9 mouse cellular contexts compared by ENCODE assay signal in genomic region chr7:74025007-74025406, GRCm38 (mm10). TPM values are rescaled to one million over a fixed set of nuclear protein-coding genes. Genes with fewer than 3 reads are reported as not detected.
DNase-seq lines count a peak whose midpoint lies in the region; ATAC-seq and TF ChIP-seq lines count a peak whose summit lies in the region.
"Had no signal": no experiment of that assay in that cellular context is flagged by ENCODE, and none has a peak within 500 bp of the region (broad histone marks: within the 10 kb centered on the region; RNA-seq: fewer than 3 reads in every experiment).

No protein-coding gene starts in this region.

- H3K4me1 ChIP-seq in intestine, postnatal 0 days (replicated peaks; ENCODE audit: control insufficient read depth, insufficient read depth, low read length) = no peaks in the 10 kb centered on the region
- no peaks in the 10 kb centered on the region for H3K4me1 ChIP-seq in intestine, embryonic 15.5 days (replicated peaks)
- H3K4me1 ChIP-seq in embryonic facial prominence, embryonic 11.5 days (ENCODE audit: control insufficient read depth, insufficient read depth, low read length) = no peaks in the 10 kb centered on the region
- no peaks in the 10 kb centered on the region for H3K4me1 ChIP-seq in hindbrain, postnatal 0 days (ENCODE audit: insufficient read depth, low read length)
- no peaks in the 10 kb centered on the region for H3K4me1 ChIP-seq in limb, embryonic 14.5 days (ENCODE audit: control insufficient read depth, insufficient read depth, low read length)
- H3K4me1 ChIP-seq: embryonic facial prominence, embryonic 15.5 days had no signal

- no peaks in the 10 kb centered on the region for H3K9me3 ChIP-seq in intestine, postnatal 0 days (ENCODE audit: control insufficient read depth)
- no peaks in the 10 kb centered on the region for H3K9me3 ChIP-seq in intestine, embryonic 15.5 days
- H3K9me3 ChIP-seq in embryonic facial prominence, embryonic 11.5 days (replicated peaks; ENCODE audit: control insufficient read depth, low read length) = no peaks in the 10 kb centered on the region
- H3K9me3 ChIP-seq in hindbrain, postnatal 0 days (ENCODE audit: low read length) = no peaks in the 10 kb centered on the region
- no peaks in the 10 kb centered on the region for H3K9me3 ChIP-seq in limb, embryonic 14.5 days (ENCODE audit: control insufficient read depth, low read length)
- H3K9me3 ChIP-seq: embryonic facial prominence, embryonic 15.5 days had no signal

- H3K4me3 ChIP-seq in intestine, postnatal 0 days (ENCODE audit: low read depth, low read length) = no peak overlapping the region
- no peak overlapping the region for H3K4me3 ChIP-seq in intestine, embryonic 15.5 days (replicated peaks)
- H3K4me3 ChIP-seq in embryonic facial prominence, embryonic 11.5 days (ENCODE audit: low read depth, low read length) = no peak overlapping the region
- H3K4me3 ChIP-seq in hindbrain, postnatal 0 days (ENCODE audit: low read length) = no peak overlapping the region
- H3K4me3 ChIP-seq in limb, embryonic 14.5 days (replicated peaks; ENCODE audit: low read length) = no peak overlapping the region
- H3K4me3 ChIP-seq: embryonic facial prominence, embryonic 15.5 days had no signal

- no peak overlapping the region for H3K9ac ChIP-seq in intestine, postnatal 0 days (ENCODE audit: low read depth, low read length)
- no peak overlapping the region for H3K9ac ChIP-seq in intestine, embryonic 15.5 days
- no peak overlapping the region for H3K9ac ChIP-seq in embryonic facial prominence, embryonic 11.5 days (replicated peaks; ENCODE audit: low read length)
- H3K9ac ChIP-seq in hindbrain, postnatal 0 days (replicated peaks; ENCODE audit: low read length) = no peak overlapping the region
- no peak overlapping the region for H3K9ac ChIP-seq in limb, embryonic 14.5 days (ENCODE audit: low read depth, low read length, severe bottlenecking)
- H3K9ac ChIP-seq: embryonic facial prominence, embryonic 15.5 days had no signal

- H3K27ac ChIP-seq in intestine, postnatal 0 days (ENCODE audit: low read depth, low read length) = no peak overlapping the region
- no peak overlapping the region for H3K27ac ChIP-seq in intestine, embryonic 15.5 days
- H3K27ac ChIP-seq in embryonic facial prominence, embryonic 11.5 days (replicated peaks; ENCODE audit: low read depth, low read length) = no peak overlapping the region
- H3K27ac ChIP-seq in hindbrain, postnatal 0 days = no peak overlapping the region
- H3K27ac ChIP-seq in limb, embryonic 14.5 days (replicated peaks; ENCODE audit: low read depth, low read length) = no peak overlapping the region
- H3K27ac ChIP-seq: embryonic facial prominence, embryonic 15.5 days had no signal

- H3K36me3 ChIP-seq in intestine, postnatal 0 days (ENCODE audit: control insufficient read depth, insufficient read depth) = no peaks in the 10 kb centered on the region
- no peaks in the 10 kb centered on the region for H3K36me3 ChIP-seq in intestine, embryonic 15.5 days
- H3K36me3 ChIP-seq in embryonic facial prominence, embryonic 11.5 days (replicated peaks; ENCODE audit: control insufficient read depth, insufficient read depth, low read depth, low read length) = no peaks in the 10 kb centered on the region
- H3K36me3 ChIP-seq in hindbrain, postnatal 0 days (ENCODE audit: insufficient read depth, low read length) = no peaks in the 10 kb centered on the region
- no peaks in the 10 kb centered on the region for H3K36me3 ChIP-seq in limb, embryonic 14.5 days (ENCODE audit: control insufficient read depth, insufficient read depth, low read length)
- H3K36me3 ChIP-seq: embryonic facial prominence, embryonic 15.5 days had no signal

- no peaks in the 10 kb centered on the region for H3K27me3 ChIP-seq in intestine, postnatal 0 days (replicated peaks; ENCODE audit: control insufficient read depth, insufficient read depth, low read length)
- H3K27me3 ChIP-seq in intestine, embryonic 15.5 days (replicated peaks) = no peaks in the 10 kb centered on the region
- no peaks in the 10 kb centered on the region for H3K27me3 ChIP-seq in embryonic facial prominence, embryonic 11.5 days (ENCODE audit: control insufficient read depth, insufficient read depth, low read length)
- no peaks in the 10 kb centered on the region for H3K27me3 ChIP-seq in hindbrain, postnatal 0 days (ENCODE audit: insufficient read depth, low read length)
- H3K27me3 ChIP-seq in limb, embryonic 14.5 days (ENCODE audit: control insufficient read depth, insufficient read depth, low read length) = no peaks in the 10 kb centered on the region
- H3K27me3 ChIP-seq: embryonic facial prominence, embryonic 15.5 days had no signal

- TF ChIP-seq POLR2A in limb, embryonic 14.5 days (IDR thresholded peaks at IDR 0.05; ENCODE audit: borderline replicate concordance, extremely low read depth, insufficient read depth, insufficient read length) = no peak

- peak; percentile 59 for DNase-seq in adrenal gland, adult 2 months
- peak; percentile 88 for DNase-seq in embryonic facial prominence, embryonic 11.5 days (ENCODE audit: low spot score)
- peak; percentile 91 for DNase-seq in hindbrain, postnatal 0 days (ENCODE audit: low spot score)
- DNase-seq in limb, embryonic 14.5 days (ENCODE audit: low spot score) = peak; percentile 43
- peak; percentile 63 for DNase-seq in ovary, postnatal 36 days (ENCODE audit: low spot score)
- peak; percentile 30 for DNase-seq in urinary bladder, adult 2 months (ENCODE audit: low spot score)

- peak; percentile 89 for TF ChIP-seq CTCF in intestine, postnatal 0 days (IDR thresholded peaks at IDR 0.05; ENCODE audit: low read depth)
- TF ChIP-seq CTCF in hindbrain, postnatal 0 days (IDR thresholded peaks at IDR 0.05; ENCODE audit: low read depth) = peak; percentile 91

- ATAC-seq in intestine, postnatal 0 days = no peak
- no peak for ATAC-seq in intestine, embryonic 15.5 days
- no peak for ATAC-seq in embryonic facial prominence, embryonic 11.5 days (replicated peaks; ENCODE audit: insufficient number of reproducible peaks, low FRiP score, low TSS enrichment, low read depth)
- ATAC-seq in hindbrain, postnatal 0 days = peak; percentile 43; the same call in 1 of the 2 replicates
- ATAC-seq in limb, embryonic 14.5 days (ENCODE audit: low FRiP score, low read depth) = no peak

- no peak overlapping the region for H3K4me2 ChIP-seq in intestine, postnatal 0 days (replicated peaks; ENCODE audit: low read depth)
- H3K4me2 ChIP-seq in intestine, embryonic 15.5 days (replicated peaks) = no peak overlapping the region
- H3K4me2 ChIP-seq in embryonic facial prominence, embryonic 11.5 days (ENCODE audit: low read depth, low read length) = no peak overlapping the region
- H3K4me2 ChIP-seq in hindbrain, postnatal 0 days (ENCODE audit: low read depth, low read length) = no peak overlapping the region
- no peak overlapping the region for H3K4me2 ChIP-seq in limb, embryonic 14.5 days (replicated peaks; ENCODE audit: low read depth, low read length, severe bottlenecking)
- H3K4me2 ChIP-seq: embryonic facial prominence, embryonic 15.5 days had no signal

- WGBS in intestine, postnatal 0 days = 21% methylated on average over 5 of the region's 5 CpGs
- WGBS in intestine, embryonic 15.5 days = 21% methylated on average over 5 of the region's 5 CpGs
- WGBS in embryonic facial prominence, embryonic 11.5 days = 16% methylated on average over 5 of the region's 5 CpGs
- 13% methylated on average over 5 of the region's 5 CpGs for WGBS in hindbrain, postnatal 0 days
- WGBS in limb, embryonic 14.5 days = 23% methylated on average over 5 of the region's 5 CpGs

RNA-seq across cellular contexts. Expression of gene St8sia2, which starts 11.5 kb away (rescaled TPM):
- 0.78 and 1.2 TPM in 2 replicates for polyA plus RNA-seq in intestine, postnatal 0 days (2015; fragmentation: Nextera tagmentation; extraction: Ambion mirVana)
- 4.3 and 4.4 TPM in 2 replicates for polyA plus RNA-seq in intestine, embryonic 15.5 days (2015; fragmentation: Nextera tagmentation; extraction: Ambion mirVana)
- under 1 TPM; 0.32 to 0.55 TPM for total RNA-seq in adrenal gland, adult 2 months (2021)
- polyA plus RNA-seq in adrenal gland, adult 2 months (2012; rRNA removed) = 2.6 and 4.5 TPM in 2 replicates
- 24.7 and 25.9 TPM in 2 replicates for polyA plus RNA-seq in embryonic facial prominence, embryonic 11.5 days (2014; fragmentation: Nextera tagmentation; extraction: Ambion mirVana)
- total RNA-seq in hindbrain, postnatal 0 days (2014; rRNA removed) = 52.4 and 54.8 TPM in 2 replicates
- polyA plus RNA-seq in hindbrain, postnatal 0 days (2015; fragmentation: Nextera tagmentation; extraction: Ambion mirVana) = 37.4 and 45.1 TPM in 2 replicates
- polyA plus RNA-seq in limb, embryonic 14.5 days (2012; rRNA removed) = 17.2 and 21.2 TPM in 2 replicates
- 18.0 and 22.3 TPM in 2 replicates for polyA plus RNA-seq in limb, embryonic 14.5 days (2014; fragmentation: Nextera tagmentation; extraction: Ambion mirVana)
- polyA plus RNA-seq in urinary bladder, adult 2 months (2012; rRNA removed) = 0.59 TPM in 2 replicates

Comparison
In these comparisons a context has a peak if more than half of its experiments do, and no peak if none do; other contexts are left out.
1. DNase-seq: peak in every context shown above with its lines; median percentile 91 in hindbrain, postnatal 0 days; 88 in embryonic facial prominence, embryonic 11.5 days; 63 in ovary, postnatal 36 days; 59 in adrenal gland, adult 2 months; 43 in limb, embryonic 14.5 days; 30 in urinary bladder, adult 2 months.